Mouse (Mus musculus): ENCODE results near the gene 4930539E08Rik.
A peak's percentile ranks its signal among the peaks of the same experiment; 100 is the strongest.

Gene 4930539E08Rik

GRCm38 (mm10) chr17:28929369-28929768, 14.2 kb upstream of the 4930539E08Rik start:
- no peak for DNase-seq

GRCm38 (mm10) chr17:28928004-28928403, 12.9 kb upstream of the 4930539E08Rik start:
- no peak for DNase-seq

GRCm38 (mm10) chr17:28926866-28927635, 11.9 kb upstream of the 4930539E08Rik start:
- DNase-seq = peak; percentile 55 to 77

GRCm38 (mm10) chr17:28926380-28926779, 11.3 kb upstream of the 4930539E08Rik start:
- peak; percentile 90 to 94 for DNase-seq

- DNase-seq = no peak
Measured at GRCm38 (mm10) chr17:28924957-28925595, 10.0 kb upstream of the 4930539E08Rik start.

- no peak for DNase-seq
Measured at GRCm38 (mm10) chr17:28922096-28922495, 7.0 kb upstream of the 4930539E08Rik start.

- DNase-seq = no peak
Measured at GRCm38 (mm10) chr17:28921086-28921485, 6.0 kb upstream of the 4930539E08Rik start.

GRCm38 (mm10) chr17:28916520-28916919, 1.4 kb upstream of the 4930539E08Rik start:
- DNase-seq = no peak

- no peak for DNase-seq
Measured at GRCm38 (mm10) chr17:28913940-28914339, 1.2 kb downstream of the 4930539E08Rik start.

GRCm38 (mm10) chr17:28913200-28913599, 1.9 kb downstream of the 4930539E08Rik start:
- DNase-seq = no peak

- DNase-seq = no peak
Measured at GRCm38 (mm10) chr17:28910139-28910538, 5.0 kb downstream of the 4930539E08Rik start.

- DNase-seq = peak; percentile 61 to 80
Measured at GRCm38 (mm10) chr17:28909252-28909941, 5.7 kb downstream of the 4930539E08Rik start.

GRCm38 (mm10) chr17:28907959-28908358, 7.2 kb downstream of the 4930539E08Rik start:
- DNase-seq = no peak

- no peak for DNase-seq
Measured at GRCm38 (mm10) chr17:28905377-28905916, 9.7 kb downstream of the 4930539E08Rik start.

GRCm38 (mm10) chr17:28904546-28905376, 10.4 kb downstream of the 4930539E08Rik start:
- DNase-seq = peak; percentile 83 to 87

- DNase-seq = no peak
Measured at GRCm38 (mm10) chr17:28901559-28901958, 13.6 kb downstream of the 4930539E08Rik start.

- DNase-seq = peak; percentile 81 to 83
Measured at GRCm38 (mm10) chr17:28899427-28899826, 15.7 kb downstream of the 4930539E08Rik start.

- no peak for DNase-seq
Measured at GRCm38 (mm10) chr17:28898249-28898648, 16.9 kb downstream of the 4930539E08Rik start.

- DNase-seq = no peak
Measured at GRCm38 (mm10) chr17:28897817-28898216, 17.3 kb downstream of the 4930539E08Rik start.

- DNase-seq = no peak
Measured at GRCm38 (mm10) chr17:28896095-28896780, 18.9 kb downstream of the 4930539E08Rik start.

GRCm38 (mm10) chr17:28895217-28895875, 19.8 kb downstream of the 4930539E08Rik start:
- no peak for DNase-seq

Measured in cerebellum, postnatal 14 days (tissue).